Mouse (Mus musculus): ENCODE measurements around the gene Ksr1.

DNA sequence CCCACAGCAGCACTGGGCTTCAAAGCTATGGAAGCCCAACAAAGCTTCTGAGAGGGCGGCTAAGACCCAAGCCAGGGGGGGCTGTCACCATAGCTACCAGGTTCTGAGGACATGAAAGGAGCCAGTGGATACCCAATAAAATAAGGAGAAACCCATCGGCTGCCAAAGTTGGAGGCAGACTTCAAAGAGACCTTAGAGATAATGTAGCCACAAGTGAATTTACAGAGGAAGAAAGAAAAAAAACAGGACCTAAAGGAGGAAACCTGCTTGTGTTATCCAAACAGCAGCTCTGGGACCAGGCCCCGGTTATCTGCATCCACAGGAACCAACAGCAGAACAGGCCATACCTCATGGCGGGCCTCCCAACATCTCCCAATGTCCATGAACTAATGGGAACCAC lies 88.4 kb downstream of the Ksr1 start:
- TF ChIP-seq CTCF (IDR thresholded peaks at IDR 0.05; ENCODE audit: borderline replicate concordance, control insufficient read depth, extremely low read depth, insufficient read depth, low read length, poor library complexity) (no peak), POLR2A (IDR thresholded peaks at IDR 0.05; ENCODE audit: control insufficient read depth, extremely low read depth, insufficient read depth, low read length, poor library complexity) (no peak)
